Mouse (Mus musculus) MEL (cell line): ENCODE measurements at regions not wholly inside any gene's neighbourhood (a gene's known extent, or its start where the extent isn't known, plus 50 kb on each side); places are given as distances from the start of the nearest gene placed in this dataset.

ENCODE experiments used
- DNase-seq: peaks from one replicate; pipeline ENCODE4 v3.0.0; 2011; ENCODE audit warnings: low read depth, low spot score
- H3K27ac ChIP-seq: 2 replicates; pipeline ENCODE4 v1.5.1; 2012; ENCODE audit warnings: low read depth, mild to moderate bottlenecking, control low read depth, low read length, moderate library complexity; ENCODE audit not compliant: control insufficient read depth
- H3K27me3 ChIP-seq, 2 experiments: fragments of 150-350 bp in 1 of 2; sonication (generic) in 1 of 2; 2 replicates each; pipeline ENCODE4 v1.6.1; 2012; ENCODE audit warnings: low read length in 2 of 2, mild to moderate bottlenecking in 2 of 2, improper control_type of control experiment in 1 of 2, moderate library complexity in 1 of 2; ENCODE audit not compliant: insufficient read depth in 2 of 2, control insufficient read depth in 1 of 2
- H3K36me3 ChIP-seq, 2 experiments: 2 replicates each; pipeline ENCODE4 v1.6.1; 2012 to 2014; ENCODE audit warnings: low read length in 2 of 2, improper control_type of control experiment in 1 of 2, inconsistent platforms in 1 of 2, mild to moderate bottlenecking in 1 of 2; ENCODE audit not compliant: insufficient read depth in 2 of 2, control insufficient read depth in 1 of 2
- H3K4me1 ChIP-seq, 2 experiments: fragments of 150-350 bp in 1 of 2; sonication (generic) in 1 of 2; 2 replicates each; pipeline ENCODE4 v1.6.1; 2012; ENCODE audit warnings: low read length in 2 of 2, improper control_type of control experiment in 1 of 2, mild to moderate bottlenecking in 1 of 2; ENCODE audit not compliant: insufficient read depth in 2 of 2, control insufficient read depth in 1 of 2
- H3K4me3 ChIP-seq, 2 experiments: fragments of 150-350 bp in 1 of 2; sonication (generic) in 1 of 2; 2 replicates each; pipeline ENCODE4 v1.5.1; 2012; ENCODE audit warnings: low read depth in 2 of 2, low read length in 2 of 2, mild to moderate bottlenecking in 2 of 2, moderate library complexity in 2 of 2, control low read depth in 1 of 2, improper control_type of control experiment in 1 of 2; ENCODE audit not compliant: control insufficient read depth in 1 of 2, insufficient read depth in 1 of 2
- H3K79me2 ChIP-seq: 2 replicates; pipeline ENCODE4 v1.6.1; 2012; ENCODE audit warnings: mild to moderate bottlenecking, low read length, moderate library complexity; ENCODE audit not compliant: control insufficient read depth, poor library complexity, insufficient read depth
- H3K9ac ChIP-seq: 2 replicates; pipeline ENCODE4 v1.6.1; 2012; ENCODE audit warnings: low read depth, mild to moderate bottlenecking, control low read depth, low read length, moderate library complexity; ENCODE audit not compliant: control insufficient read depth, poor library complexity, severe bottlenecking
- H3K9me3 ChIP-seq: fragments of 150-350 bp; sonication (generic); replicated peaks from 2 replicates; pipeline ENCODE4 v1.6.1; 2012; ENCODE audit warnings: mild to moderate bottlenecking, low read length, improper control_type of control experiment, moderate library complexity; ENCODE audit not compliant: insufficient read depth
- BHLHE40 ChIP-seq: IDR thresholded peaks from 2 replicates; pipeline ENCODE4 v1.6.1; 2012; ENCODE audit warnings: low read depth, mild to moderate bottlenecking, inconsistent platforms, low read length, improper control_type of control experiment, borderline replicate concordance
- CHD2 ChIP-seq: IDR thresholded peaks from 2 replicates; pipeline ENCODE4 v1.6.1; 2011; ENCODE audit warnings: low read length, improper control_type of control experiment
- ELF1 ChIP-seq: IDR thresholded peaks from 2 replicates; pipeline ENCODE4 v1.6.1; 2014; ENCODE audit warnings: low read depth, mild to moderate bottlenecking, inconsistent platforms, low read length, improper control_type of control experiment, moderate library complexity
- EP300 ChIP-seq, 2 experiments: IDR thresholded peaks; 2 replicates each; pipeline ENCODE4 v1.6.1; 2011; ENCODE audit warnings: improper control_type of control experiment in 2 of 2, low read length in 2 of 2, low read depth in 1 of 2, mild to moderate bottlenecking in 1 of 2
- GATA1 ChIP-seq: IDR thresholded peaks from 2 replicates; pipeline ENCODE4 v1.6.1; 2011; ENCODE audit warnings: low read depth, low read length, improper control_type of control experiment
- JUND ChIP-seq: IDR thresholded peaks from 2 replicates; pipeline ENCODE4 v1.6.1; 2011; ENCODE audit warnings: low read depth, mild to moderate bottlenecking, improper control_type of control experiment, low read length
- MAFK ChIP-seq: IDR thresholded peaks from 2 replicates; pipeline ENCODE4 v1.6.1; 2011; ENCODE audit warnings: low read depth, mild to moderate bottlenecking, low read length, improper control_type of control experiment, borderline replicate concordance
- MXI1 ChIP-seq: IDR thresholded peaks from 2 replicates; pipeline ENCODE4 v1.6.1; 2011; ENCODE audit warnings: mild to moderate bottlenecking, low read depth, low read length, improper control_type of control experiment
- MYC ChIP-seq: IDR thresholded peaks from 2 replicates; pipeline ENCODE4 v1.6.1; 2011; ENCODE audit warnings: low read depth, mild to moderate bottlenecking, low read length, improper control_type of control experiment, moderate library complexity
- NELFE ChIP-seq: IDR thresholded peaks from 2 replicates; pipeline ENCODE4 v1.6.1; 2011; ENCODE audit warnings: low read depth, low read length, improper control_type of control experiment
- NRF1 ChIP-seq: IDR thresholded peaks from 2 replicates; pipeline ENCODE4 v1.6.1; 2014; ENCODE audit warnings: low read depth, mild to moderate bottlenecking, inconsistent platforms, low read length, improper control_type of control experiment, moderate library complexity; ENCODE audit not compliant: poor library complexity, insufficient read depth, severe bottlenecking
- POLR2A ChIP-seq, 2 experiments: IDR thresholded peaks; 2 replicates each; pipeline ENCODE4 v1.6.1; 2011 to 2012; ENCODE audit warnings: low read length in 2 of 2, mild to moderate bottlenecking in 2 of 2, control low read depth in 1 of 2, improper control_type of control experiment in 1 of 2, low read depth in 1 of 2, moderate library complexity in 1 of 2; ENCODE audit not compliant: control insufficient read depth in 1 of 2, insufficient read depth in 1 of 2, poor library complexity in 1 of 2
- POLR2AphosphoS2 ChIP-seq: IDR thresholded peaks from 2 replicates; pipeline ENCODE4 v1.6.1; 2011; ENCODE audit warnings: low read length, improper control_type of control experiment
- POLR2AphosphoS5 ChIP-seq: IDR thresholded peaks from 2 replicates; pipeline ENCODE4 v1.6.1; 2012; ENCODE audit warnings: low read depth, borderline replicate concordance, mild to moderate bottlenecking, inconsistent platforms, low read length, moderate library complexity, mixed read lengths
- RCOR1 ChIP-seq: IDR thresholded peaks from 2 replicates; pipeline ENCODE4 v1.6.1; 2012; ENCODE audit warnings: low read depth, mild to moderate bottlenecking, inconsistent platforms, low read length, improper control_type of control experiment
- SMC3 ChIP-seq: IDR thresholded peaks from 2 replicates; pipeline ENCODE4 v1.6.1; 2011; ENCODE audit warnings: low read depth, low read length, improper control_type of control experiment
- TAL1 ChIP-seq: IDR thresholded peaks from 2 replicates; pipeline ENCODE4 v1.6.1; 2012; ENCODE audit warnings: mild to moderate bottlenecking, inconsistent platforms, low read length, moderate library complexity, mixed read lengths
- TBP ChIP-seq: IDR thresholded peaks from 2 replicates; pipeline ENCODE4 v1.8.0; 2011; ENCODE audit warnings: low read depth, low read length, improper control_type of control experiment
- UBTF ChIP-seq: IDR thresholded peaks from 2 replicates; pipeline ENCODE4 v1.6.1; 2012; ENCODE audit warnings: low read depth, mild to moderate bottlenecking, inconsistent platforms, low read length, improper control_type of control experiment, moderate library complexity, borderline replicate concordance; ENCODE audit not compliant: insufficient read depth
- ZC3H11A ChIP-seq: IDR thresholded peaks from 2 replicates; pipeline ENCODE4 v1.6.1; 2012; ENCODE audit warnings: low read depth, mild to moderate bottlenecking, inconsistent platforms, low read length, improper control_type of control experiment
- ZKSCAN1 ChIP-seq: IDR thresholded peaks from 2 replicates; pipeline ENCODE4 v1.6.1; 2012; ENCODE audit warnings: low read depth, mild to moderate bottlenecking, inconsistent platforms, low read length, improper control_type of control experiment, moderate library complexity
- ZMIZ1 ChIP-seq: IDR thresholded peaks from 2 replicates; pipeline ENCODE4 v1.6.1; 2012; ENCODE audit warnings: low read depth, mild to moderate bottlenecking, inconsistent platforms, low read length, improper control_type of control experiment, moderate library complexity

DNA sequence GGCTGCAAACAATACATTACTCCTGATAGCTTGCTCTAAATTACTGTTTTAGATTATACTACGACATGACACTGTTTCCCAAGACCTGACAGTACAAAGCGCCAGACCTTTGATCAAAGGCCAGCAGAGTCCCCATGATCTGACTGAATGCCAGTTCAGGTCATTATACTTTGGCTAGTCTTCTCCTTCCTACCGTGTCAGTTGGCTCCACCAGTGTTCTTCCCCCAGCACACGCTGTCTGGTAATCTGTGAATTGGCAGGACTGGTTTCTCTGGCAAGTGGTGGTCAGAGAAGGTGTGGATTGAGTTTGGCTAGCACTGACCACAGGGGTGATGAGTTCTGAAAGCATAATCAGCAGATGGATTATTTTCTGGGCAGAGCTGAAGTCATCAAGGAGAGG, 93.1 kb upstream of the Barx2 start:
- Histone ChIP-seq H3K9me3 (no peaks in the 10 kb centered on the region), H3K4me1 (no peaks in the 10 kb centered on the region), H3K36me3 (no peaks in the 10 kb centered on the region)
- DNase-seq, result no peak
- TF ChIP-seq TBP (no peak), TAL1 (no peak), ELF1 (no peak), RCOR1 (no peak), NELFE (no peak), MYC (no peak), ZKSCAN1 (no peak)
- TF ChIP-seq, all 39 proteins: peak for 0
- Histone ChIP-seq H3K79me2 (no peaks in the 10 kb centered on the region), H3K27me3 (no peaks in the 10 kb centered on the region), H3K4me3 (no peak overlapping the region), H3K9ac (no peak overlapping the region), H3K27ac (no peak overlapping the region)

DNA sequence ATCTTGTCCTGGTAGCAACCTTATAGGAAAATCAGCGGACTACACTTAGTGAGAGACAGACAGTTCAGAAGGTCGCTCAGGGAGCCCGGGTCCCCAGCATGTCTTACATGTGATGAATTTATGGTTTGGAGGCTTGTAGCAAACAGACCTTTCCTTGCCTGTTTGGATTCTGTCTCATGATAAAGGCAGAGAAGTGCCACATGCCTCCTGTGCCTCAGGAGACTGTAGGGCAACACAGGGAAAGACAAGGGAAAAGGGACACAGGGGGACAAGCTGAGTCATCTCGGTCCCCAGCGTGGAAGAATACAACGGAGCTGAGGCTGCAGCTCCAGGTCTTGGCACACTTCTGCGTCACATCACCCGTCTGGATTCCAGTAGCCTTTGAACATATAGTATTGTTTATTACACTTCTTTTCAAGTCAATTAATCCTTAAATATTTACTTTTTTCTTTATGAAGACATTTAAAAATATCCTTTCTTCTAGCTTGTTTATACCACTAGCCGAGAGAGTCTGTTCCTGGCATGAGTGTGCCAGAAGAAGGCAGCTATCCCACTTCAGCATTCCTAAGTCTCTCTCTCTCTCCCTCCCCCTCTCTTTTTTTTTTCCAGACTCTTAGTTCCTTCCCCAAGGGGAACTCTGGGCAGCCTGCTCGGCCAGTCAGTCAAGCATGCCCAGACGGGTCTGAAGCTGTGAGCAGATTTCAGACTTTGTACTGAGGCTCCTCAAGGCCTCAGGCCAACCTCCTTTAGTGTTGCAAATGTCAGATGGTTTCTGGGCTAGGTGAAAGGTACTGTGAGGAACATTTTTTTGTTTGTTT, 97.9 kb upstream of the Barx2 start:
- Histone ChIP-seq H3K4me3 (no peak overlapping the region), H3K27ac (no peak overlapping the region), H3K4me1 (no peaks in the 10 kb centered on the region), H3K9me3 (no peaks in the 10 kb centered on the region), H3K79me2 (no peaks in the 10 kb centered on the region), H3K27me3 (no peaks in the 10 kb centered on the region), H3K36me3 (no peaks in the 10 kb centered on the region), H3K9ac (no peak overlapping the region)
- TF ChIP-seq POLR2A (IDR thresholded peaks at IDR 0.05; ENCODE audit: control insufficient read depth in 1 of 2, insufficient read depth in 1 of 2, low read depth in 1 of 2, low read length in 2 of 2, poor library complexity in 1 of 2) (no peak), EP300 (IDR thresholded peaks at IDR 0.05; ENCODE audit: low read depth in 1 of 2, low read length in 2 of 2) (no peak)
- DNase-seq, result no peak

DNA sequence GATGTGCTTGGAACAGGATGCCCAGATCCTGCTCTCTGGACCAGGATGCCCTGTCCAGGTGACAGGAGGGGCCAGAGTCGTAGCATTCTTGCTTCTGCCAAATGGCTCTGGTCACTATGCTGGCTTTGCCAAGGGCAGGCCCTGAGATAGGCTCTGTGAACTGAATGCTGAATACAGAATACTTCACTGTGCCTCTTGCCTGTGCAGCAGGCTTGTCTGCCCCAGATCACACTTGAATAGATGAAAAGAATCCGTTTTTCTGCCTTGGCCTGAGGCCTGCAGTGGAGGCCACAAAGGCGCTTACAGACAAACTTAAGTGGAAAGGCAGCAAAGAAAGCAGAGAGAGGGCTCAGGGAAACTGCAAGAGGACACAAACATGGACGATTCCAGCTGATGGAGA, 99.7 kb upstream of the Arhgap32 start:
- no peaks in the 10 kb centered on the region for H3K9me3 ChIP-seq
- no peaks in the 10 kb centered on the region for H3K4me1 ChIP-seq
- TF ChIP-seq NRF1, result no peak
- no peak for TF ChIP-seq ZC3H11A
- no peak for TF ChIP-seq JUND
- TF ChIP-seq ZMIZ1, result no peak
- no peak for TF ChIP-seq POLR2A (IDR thresholded peaks at IDR 0.05; ENCODE audit: control insufficient read depth in 1 of 2, insufficient read depth in 1 of 2, low read depth in 1 of 2, low read length in 2 of 2, poor library complexity in 1 of 2)
- no peak for TF ChIP-seq POLR2AphosphoS5
- no peak for TF ChIP-seq MXI1
- no peak for TF ChIP-seq TBP
- no peak for TF ChIP-seq GATA1
- TF ChIP-seq UBTF, result no peak
- TF ChIP-seq MAFK, result no peak
- no peak for TF ChIP-seq BHLHE40
- TF ChIP-seq NELFE, result no peak
- no peak for TF ChIP-seq POLR2AphosphoS2
- no peak for TF ChIP-seq SMC3
- TF ChIP-seq ELF1, result no peak
- no peak for TF ChIP-seq CHD2
- no peaks in the 10 kb centered on the region for H3K79me2 ChIP-seq
- H3K4me3 ChIP-seq, result no peak overlapping the region
- no peak overlapping the region for H3K27ac ChIP-seq
- no peak for DNase-seq
- no peaks in the 10 kb centered on the region for H3K36me3 ChIP-seq
- H3K9ac ChIP-seq, result no peak overlapping the region
- no peaks in the 10 kb centered on the region for H3K27me3 ChIP-seq
